Mouse (Mus musculus): ENCODE data around the gene Actn1. TPM values are rescaled to one million over a fixed set of nuclear protein-coding genes. Genes with fewer than 3 reads are reported as not detected.

Gene Actn1
- total RNA-seq, 2 experiments from 2014 or later = 69.2 to 77.9 TPM

DNA sequence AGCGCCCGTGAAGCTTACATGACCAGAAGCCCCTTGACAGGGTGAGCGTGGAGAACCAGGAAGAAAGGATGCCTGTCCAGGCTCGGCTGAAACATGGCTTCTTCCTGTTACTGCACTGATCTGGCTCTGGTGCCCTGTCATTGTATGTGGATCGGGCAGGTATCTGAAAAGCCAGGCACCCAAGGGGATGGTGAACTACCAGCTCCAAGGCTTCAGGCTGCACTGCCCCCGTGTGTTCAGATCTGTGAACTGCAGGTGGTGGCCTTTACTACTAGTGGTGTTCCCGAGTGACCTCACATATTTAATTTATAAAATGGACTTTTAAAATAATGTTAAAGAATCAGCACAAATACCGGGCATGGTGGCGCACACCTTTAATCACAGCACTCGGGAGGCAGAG is 62.8 kb downstream of the Actn1 start:
- peak; percentile 46 to 55 for DNase-seq (ENCODE audit: low spot score in 2 of 2)

DNA sequence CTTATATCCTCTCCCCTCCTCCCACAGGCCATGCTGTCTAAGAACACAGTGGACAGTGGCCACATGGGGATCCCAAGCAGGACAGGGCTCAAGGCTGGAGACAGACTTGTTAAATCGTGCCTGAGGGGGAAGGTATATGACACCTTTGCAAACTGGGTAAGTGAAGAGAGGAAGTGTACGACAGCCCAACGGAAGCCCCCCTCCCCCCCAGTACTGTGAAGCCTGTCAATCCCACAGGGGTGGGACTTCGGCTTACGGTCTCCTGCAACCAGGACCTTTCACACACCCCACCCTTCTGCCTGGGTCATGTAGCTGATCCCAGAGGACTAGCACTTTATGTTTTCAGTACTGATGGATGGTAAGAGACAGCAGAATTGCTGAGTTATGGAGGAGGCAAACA is 68.4 kb downstream of the Actn1 start:
- DNase-seq (ENCODE audit: low spot score in 2 of 2) = no peak

GRCm38 (mm10) chr12:80191371-80191770 is 68.8 kb downstream of the Actn1 start:
- no peak for DNase-seq (ENCODE audit: low spot score in 2 of 2)

- no peak for DNase-seq (ENCODE audit: low spot score in 2 of 2)
Measured at GRCm38 (mm10) chr12:80190915-80191314, 69.3 kb downstream of the Actn1 start.

- DNase-seq (ENCODE audit: low spot score in 2 of 2) = no peak
Measured at GRCm38 (mm10) chr12:80184041-80184440, 76.1 kb downstream of the Actn1 start.

DNA sequence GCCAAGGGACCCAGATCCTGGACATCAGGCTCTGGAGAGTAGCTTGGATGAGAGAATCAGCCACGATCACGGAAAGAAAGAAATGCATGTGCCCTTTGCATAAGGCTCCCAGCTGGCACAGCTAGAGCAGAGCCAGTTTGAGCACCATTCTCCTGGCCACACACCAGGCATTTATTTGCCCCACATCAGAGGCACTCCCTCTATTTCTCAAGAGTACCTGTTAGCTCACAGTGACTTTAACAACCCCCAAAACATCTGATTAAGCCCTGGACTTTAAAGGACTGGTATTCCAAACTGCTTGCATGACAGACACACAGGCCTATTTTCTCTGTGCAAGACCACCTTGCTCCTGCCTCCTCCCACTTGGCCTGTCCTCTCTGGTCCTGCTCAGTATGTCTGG is 78.3 kb downstream of the Actn1 start:
- DNase-seq (ENCODE audit: low spot score in 2 of 2) = no peak

- peak; percentile 30 to 44 for DNase-seq (ENCODE audit: low spot score in 2 of 2)
Measured at GRCm38 (mm10) chr12:80178035-80178434, 82.1 kb downstream of the Actn1 start.

- peak in 1 of 2 experiments; percentile 26 for DNase-seq (ENCODE audit: low spot score in 2 of 2)
Measured at GRCm38 (mm10) chr12:80168736-80169135, 91.4 kb downstream of the Actn1 start.

- DNase-seq (ENCODE audit: low spot score in 2 of 2) = peak; percentile 86 to 90
Measured at GRCm38 (mm10) chr12:80168178-80168686, 91.9 kb downstream of the Actn1 start.

GRCm38 (mm10) chr12:80167321-80167720 is 92.8 kb downstream of the Actn1 start:
- no peak for DNase-seq (ENCODE audit: low spot score in 2 of 2)

- no peak for DNase-seq (ENCODE audit: low spot score in 2 of 2)
Measured at GRCm38 (mm10) chr12:80166651-80167050, 93.5 kb downstream of the Actn1 start.

GRCm38 (mm10) chr12:80164526-80164925 is 95.6 kb downstream of the Actn1 start:
- no peak for DNase-seq (ENCODE audit: low spot score in 2 of 2)

DNA sequence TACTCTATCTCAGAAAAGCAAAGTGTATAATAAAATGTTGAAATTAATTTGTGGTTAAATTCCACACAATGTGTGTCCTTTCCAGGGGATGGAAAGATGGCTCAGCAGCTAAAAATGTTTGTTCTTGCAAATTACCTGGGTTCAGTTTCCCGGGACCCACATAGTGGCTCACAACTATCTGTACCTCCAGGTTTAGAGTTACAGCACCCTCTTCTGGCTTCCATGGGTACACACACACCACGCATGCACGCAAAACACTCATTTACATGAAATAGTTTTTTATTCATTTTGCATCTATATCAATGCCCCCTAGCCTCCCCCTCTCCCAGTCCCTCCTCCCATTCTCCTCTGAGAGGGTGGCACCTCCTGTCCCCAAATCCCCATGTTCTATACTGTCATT is 97.7 kb downstream of the Actn1 start:
- no peak for DNase-seq (ENCODE audit: low spot score in 2 of 2)

DNA sequence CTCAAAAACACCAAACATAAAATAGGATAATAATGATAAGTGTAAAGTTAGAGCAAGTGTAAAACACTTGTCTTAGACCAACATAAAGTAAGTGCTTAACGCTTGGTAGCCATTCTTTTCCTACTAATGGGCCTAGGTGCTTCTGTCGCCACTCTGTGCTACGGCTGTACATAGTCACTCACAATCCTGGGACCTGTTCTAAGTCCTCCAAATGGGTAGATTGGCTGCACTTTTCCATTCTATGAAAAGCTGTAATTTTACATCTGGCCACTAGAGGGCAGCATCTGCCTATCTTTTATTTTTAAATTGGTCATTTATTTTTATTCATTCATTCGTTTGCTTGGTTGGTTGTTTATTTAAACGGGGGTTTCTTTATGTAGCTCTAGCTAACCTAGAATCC is 102.5 kb downstream of the Actn1 start:
- DNase-seq (ENCODE audit: low spot score in 2 of 2) = no peak

- DNase-seq (ENCODE audit: low spot score in 2 of 2) = peak; percentile 50 to 69
Measured at GRCm38 (mm10) chr12:80153687-80154326, 106.4 kb downstream of the Actn1 start.

GRCm38 (mm10) chr12:80153078-80153477 is 107.1 kb downstream of the Actn1 start:
- no peak for DNase-seq (ENCODE audit: low spot score in 2 of 2)

- no peak for DNase-seq (ENCODE audit: low spot score in 2 of 2)
Measured at GRCm38 (mm10) chr12:80151821-80152220, 108.3 kb downstream of the Actn1 start.

DNA sequence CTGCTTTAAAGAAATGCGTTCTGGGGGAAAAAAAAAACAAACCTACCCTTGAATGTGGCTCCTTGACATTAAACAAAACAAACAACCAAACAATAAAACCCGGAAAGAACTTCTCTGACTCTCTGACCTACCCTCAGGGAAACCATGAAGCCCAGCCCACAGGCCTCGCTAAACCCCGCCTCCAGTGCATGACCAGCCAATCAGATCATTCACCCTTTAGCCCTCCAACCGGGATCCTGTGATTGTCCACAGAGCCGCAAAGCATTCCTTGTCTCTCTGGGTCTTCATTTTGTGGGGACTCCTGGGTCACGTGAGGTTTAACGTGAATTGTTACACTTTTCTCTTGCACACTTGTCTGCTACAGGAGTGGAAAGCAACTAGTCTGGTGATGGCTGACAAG is 109.5 kb downstream of the Actn1 start:
- DNase-seq (ENCODE audit: low spot score in 2 of 2) = no peak

- DNase-seq (ENCODE audit: low spot score in 2 of 2) = no peak
Measured at GRCm38 (mm10) chr12:80147563-80148214, 112.5 kb downstream of the Actn1 start.

DNA sequence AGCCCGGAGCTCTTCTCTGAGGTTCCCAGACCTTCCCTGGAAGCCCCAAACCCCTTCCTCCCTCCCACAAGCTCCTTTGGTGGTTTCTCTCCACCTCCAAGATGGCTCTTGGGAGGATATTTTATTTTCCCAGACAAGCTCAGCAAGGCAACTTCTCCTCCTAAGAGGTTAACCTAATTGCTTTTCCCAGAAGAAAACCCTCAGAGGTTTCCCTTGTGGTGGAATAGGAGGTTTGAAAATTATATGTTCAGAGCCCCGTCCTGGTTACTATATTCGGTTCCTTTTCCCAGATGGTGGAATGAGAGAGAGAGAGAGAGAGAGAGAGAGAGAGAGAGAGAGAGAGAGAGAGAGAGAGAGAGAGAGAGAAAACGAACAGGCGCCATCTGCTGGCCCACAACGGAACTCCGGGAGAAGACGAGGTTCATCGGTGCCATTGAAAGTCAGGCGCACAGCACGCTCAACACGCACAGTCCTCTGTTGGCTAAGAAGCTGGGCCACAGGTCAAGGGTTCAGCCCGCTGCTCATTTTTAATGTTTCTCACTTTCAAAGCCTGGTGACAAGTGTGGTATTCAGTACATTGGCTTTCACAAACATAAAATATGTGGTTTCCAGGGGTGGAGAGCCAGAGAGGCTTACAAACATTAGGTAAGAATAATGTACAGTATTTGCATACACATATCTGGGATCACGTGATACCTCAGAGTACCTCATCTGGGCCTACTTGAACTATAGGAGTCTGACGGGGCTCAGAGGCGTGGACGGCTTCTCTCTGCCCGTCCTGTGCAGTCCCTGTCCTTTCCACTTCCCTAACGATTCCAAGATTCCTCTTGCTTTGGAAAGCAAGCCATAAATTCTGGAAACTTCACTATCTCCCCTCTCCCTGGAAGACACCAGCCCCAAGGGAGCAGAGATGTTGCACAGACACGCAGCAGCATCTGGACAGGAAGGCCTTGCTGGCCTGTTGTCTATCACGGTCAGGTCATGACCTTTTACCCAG is 113.6 kb downstream of the Actn1 start:
- DNase-seq (ENCODE audit: low spot score in 2 of 2) = peak; percentile 78 to 83

DNA sequence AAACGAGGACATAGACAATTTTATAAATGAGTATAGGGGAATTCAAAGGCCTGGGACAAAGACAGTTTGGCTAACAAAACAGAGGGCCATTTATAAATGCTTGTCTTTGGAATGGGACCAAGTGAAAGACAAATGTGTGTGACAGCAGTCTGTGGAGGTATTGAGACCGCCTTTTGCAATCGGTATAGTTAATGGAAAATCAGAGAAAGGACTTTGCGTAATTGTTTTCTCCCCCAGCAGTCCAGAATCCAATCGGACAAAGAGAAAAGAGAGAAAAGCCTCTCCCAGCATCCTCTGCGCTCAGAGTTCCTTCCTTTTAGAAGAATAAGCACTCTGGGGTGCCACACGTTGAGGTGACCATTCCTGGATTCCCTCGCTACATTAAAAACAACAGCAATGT is 114.8 kb downstream of the Actn1 start:
- DNase-seq (ENCODE audit: low spot score in 2 of 2) = no peak

DNA sequence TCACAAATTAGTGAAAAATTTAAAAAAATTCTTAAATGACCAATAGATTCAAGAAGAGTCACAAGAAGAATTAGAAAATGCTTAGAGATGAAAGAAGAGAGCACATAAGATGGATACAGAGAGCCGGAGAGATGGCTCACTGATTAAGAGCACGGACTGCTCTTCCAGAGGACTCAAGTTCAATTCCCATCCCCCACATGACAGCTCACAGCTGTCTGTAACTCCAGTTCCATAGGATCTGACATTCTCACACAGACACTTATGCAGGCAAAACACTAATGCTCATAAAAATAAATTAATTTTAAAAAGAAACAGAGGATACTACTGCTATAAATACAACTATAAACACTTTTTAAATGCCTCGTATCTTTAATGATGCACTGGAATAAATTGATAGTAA is 115.3 kb downstream of the Actn1 start:
- DNase-seq (ENCODE audit: low spot score in 2 of 2) = no peak
